Mouse (Mus musculus): Measurements from ENCODE around the gene Mpig6b. TPM values are rescaled to one million over a fixed set of nuclear protein-coding genes. Genes with fewer than 3 reads are reported as not detected.

Mpig6b gene
- polyA plus RNA-seq, 1 experiment from 2014 or later: 0.68 TPM

DNA sequence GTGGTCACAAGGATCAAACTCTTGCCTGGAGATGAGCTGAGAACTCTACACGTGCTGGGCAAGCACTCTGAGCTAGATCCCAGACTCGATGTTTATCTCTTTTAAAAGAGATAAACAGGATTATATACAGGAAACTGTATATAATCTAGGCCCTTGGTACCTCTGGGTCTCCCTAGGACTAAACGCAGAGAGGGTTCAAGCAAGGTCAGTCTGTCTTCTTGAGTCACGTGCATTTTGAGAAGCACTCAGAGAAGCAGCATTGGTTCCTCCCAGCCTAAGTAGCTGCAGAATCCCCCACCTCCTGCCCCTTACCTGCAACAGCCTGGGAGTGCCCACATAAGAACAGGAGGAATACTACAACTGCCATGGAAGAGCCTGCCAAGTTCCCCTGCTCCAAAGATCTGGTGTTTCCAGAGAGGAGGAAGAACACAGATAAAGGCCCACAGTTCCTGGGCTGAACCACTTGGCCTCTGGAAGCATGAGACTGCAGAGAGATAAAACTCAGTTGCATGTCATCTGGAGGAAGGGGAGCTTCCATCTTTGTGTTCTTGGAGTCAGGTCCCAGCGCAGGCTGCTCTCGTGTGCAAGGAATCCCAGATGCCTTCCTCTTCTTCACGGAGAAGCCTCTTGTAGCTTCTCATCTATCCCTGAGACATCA is 19.4 kb upstream of the Mpig6b start, which contains the start of gene Ly6g6f:
Ly6g6f (minus strand) TSS at position 403 of the 658 bp plus-strand sequence.
- no peaks in the 10 kb centered on the region for H3K36me3 ChIP-seq
- WGBS: 82% methylated on average over 7 of the region's 7 CpGs
- H3K27me3 ChIP-seq: no peaks in the 10 kb centered on the region; the same call in 1 of the 2 replicates
- H3K9me3 ChIP-seq: no peaks in the 10 kb centered on the region
- peaks cover 6% of the 10 kb centered on the region for H3K4me1 ChIP-seq (replicated peaks)
- ATAC-seq (ENCODE audit: insufficient number of reproducible peaks, insufficient read depth, low FRiP score, low TSS enrichment, low read depth): no peak
- no peak within 1 kb of the TSS for H3K4me2 ChIP-seq
- H3K9ac ChIP-seq (replicated peaks): no peak within 1 kb of the TSS
- H3K4me3 ChIP-seq (replicated peaks): no peak within 1 kb of the TSS
- H3K27ac ChIP-seq: no peak within 1 kb of the TSS

DNA sequence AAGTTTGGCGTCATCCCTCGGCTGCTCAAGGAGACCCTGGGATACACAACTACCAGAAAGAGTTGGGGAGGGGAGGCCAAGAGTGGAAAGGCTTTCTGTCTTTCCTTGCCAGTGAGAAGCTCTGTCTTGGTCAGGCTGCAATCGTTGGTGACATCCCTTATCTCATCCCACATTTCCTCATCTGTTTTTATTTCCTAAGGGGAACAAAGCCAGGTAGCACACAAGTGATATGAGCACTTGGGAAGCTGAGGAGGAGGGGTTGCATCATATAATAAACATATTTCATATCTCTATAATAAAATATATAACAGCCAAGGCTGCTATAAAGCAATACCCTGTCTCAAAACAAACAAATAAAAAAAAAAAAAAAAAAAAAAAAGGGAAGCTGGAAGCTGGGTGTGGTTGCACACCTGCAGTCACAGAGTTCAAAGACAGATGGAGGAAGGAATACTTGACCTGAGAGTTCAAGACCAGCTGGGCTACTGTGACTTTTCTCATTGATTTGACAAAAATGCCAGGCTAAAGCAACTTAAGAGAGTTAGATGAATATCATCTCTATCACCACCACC is 18.0 kb upstream of the Mpig6b start:
- H3K4me2 ChIP-seq: no peak overlapping the region
- H3K9me3 ChIP-seq: no peaks in the 10 kb centered on the region
- H3K36me3 ChIP-seq: no peaks in the 10 kb centered on the region
- no peak for ATAC-seq (ENCODE audit: insufficient number of reproducible peaks, insufficient read depth, low FRiP score, low TSS enrichment, low read depth)
- H3K27me3 ChIP-seq: peaks cover 6% of the 10 kb centered on the region
- WGBS: 70% methylated on average over 3 of the region's 3 CpGs
- no peak overlapping the region for H3K27ac ChIP-seq
- H3K9ac ChIP-seq (replicated peaks): no peak overlapping the region
- H3K4me3 ChIP-seq (replicated peaks): no peak overlapping the region
- H3K4me1 ChIP-seq (replicated peaks): no peaks in the 10 kb centered on the region

DNA sequence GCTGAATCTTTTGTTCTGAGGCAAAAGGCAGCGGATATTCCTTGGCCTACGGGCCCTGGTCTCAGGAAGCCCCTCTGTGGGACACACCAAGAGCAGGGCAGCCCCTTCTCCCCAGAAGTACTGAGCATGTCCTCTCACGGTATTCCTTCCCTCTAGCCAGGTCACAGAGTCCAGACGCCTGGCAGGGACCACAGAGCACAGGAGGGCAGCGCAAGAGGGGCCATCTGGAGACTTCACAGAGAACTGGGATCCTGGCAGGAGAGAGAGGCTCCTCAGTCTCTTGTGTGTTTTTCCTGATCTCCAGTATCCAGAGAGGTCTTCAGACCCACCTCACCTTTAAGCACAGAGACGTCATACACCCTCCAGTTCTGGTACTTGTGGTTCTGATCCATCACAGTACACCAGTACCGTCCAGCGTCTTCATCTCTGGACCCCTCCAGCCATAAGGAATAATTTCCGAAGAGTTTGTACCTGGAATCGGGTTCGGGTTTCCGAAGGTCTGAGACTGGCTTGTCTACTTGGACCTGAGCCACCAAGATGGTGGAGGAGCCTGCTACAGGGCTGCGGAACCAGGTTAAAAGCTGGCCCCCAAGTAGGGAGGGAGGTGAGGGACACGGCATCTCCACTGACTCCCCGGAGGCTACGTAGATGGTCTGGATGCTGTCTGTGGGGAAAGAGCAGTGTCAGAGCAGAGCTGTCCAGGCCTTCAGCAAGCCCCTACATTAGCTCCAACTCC is 17.0 kb upstream of the Mpig6b start:
- ATAC-seq (ENCODE audit: insufficient number of reproducible peaks, insufficient read depth, low FRiP score, low TSS enrichment, low read depth): no peak
- WGBS: 79% methylated on average over 16 of the region's 16 CpGs
- H3K4me2 ChIP-seq: no peak overlapping the region
- peaks cover 15% of the 10 kb centered on the region for H3K27me3 ChIP-seq
- no peak overlapping the region for H3K27ac ChIP-seq
- no peak overlapping the region for H3K9ac ChIP-seq (replicated peaks)
- no peaks in the 10 kb centered on the region for H3K36me3 ChIP-seq
- no peaks in the 10 kb centered on the region for H3K9me3 ChIP-seq
- H3K4me3 ChIP-seq (replicated peaks): no peak overlapping the region
- H3K4me1 ChIP-seq (replicated peaks): peaks cover 3% of the 10 kb centered on the region; the same call in 1 of the 2 replicates

DNA sequence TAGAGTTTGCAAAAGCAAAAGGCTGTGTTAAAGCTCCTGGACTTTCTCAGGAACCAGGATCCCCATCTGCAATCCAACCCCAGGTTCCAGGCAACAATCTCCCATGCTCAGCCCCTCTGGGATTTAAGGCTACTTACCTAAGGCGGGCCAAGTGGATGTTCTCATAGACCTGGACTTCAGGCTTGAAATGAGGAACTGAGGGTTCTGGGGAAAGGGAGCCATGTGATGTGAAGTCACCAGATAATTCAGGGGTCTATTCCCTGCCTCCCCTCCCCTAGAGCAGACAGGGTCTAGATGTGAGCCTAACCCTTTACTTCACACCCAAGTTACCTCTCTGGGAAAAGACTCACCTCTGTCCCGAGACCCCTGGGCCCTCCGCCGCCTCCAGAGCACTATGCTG is 14.7 kb upstream of the Mpig6b start:
- H3K9ac ChIP-seq (replicated peaks): no peak overlapping the region
- no peak overlapping the region for H3K4me3 ChIP-seq (replicated peaks)
- no peaks in the 10 kb centered on the region for H3K9me3 ChIP-seq
- H3K27me3 ChIP-seq: peaks cover 22% of the 10 kb centered on the region
- 85% methylated on average over 4 of the region's 4 CpGs for WGBS
- H3K4me2 ChIP-seq: no peak overlapping the region
- H3K36me3 ChIP-seq: no peaks in the 10 kb centered on the region
- H3K4me1 ChIP-seq (replicated peaks): peaks cover 21% of the 10 kb centered on the region
- H3K27ac ChIP-seq: no peak overlapping the region
- no peak for ATAC-seq (ENCODE audit: insufficient number of reproducible peaks, insufficient read depth, low FRiP score, low TSS enrichment, low read depth)

DNA sequence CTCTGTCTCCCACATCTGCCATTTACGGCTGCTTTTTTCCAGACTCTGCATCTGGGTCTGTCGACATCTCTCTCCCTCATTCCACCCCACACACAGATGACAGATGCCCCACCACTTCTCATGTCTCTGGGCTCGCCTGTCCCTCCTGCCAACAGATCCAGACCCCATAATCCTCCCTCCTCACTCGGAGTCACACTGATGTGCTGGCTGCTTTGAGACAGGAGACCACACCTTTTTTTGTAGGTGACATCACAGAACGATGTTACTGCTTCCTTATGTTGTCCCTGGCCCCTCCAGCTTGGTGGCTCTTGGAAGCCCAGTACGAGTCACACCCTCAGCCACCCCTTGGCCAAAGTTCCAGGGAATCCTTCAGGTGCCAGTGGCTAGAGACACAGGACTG is 14.3 kb upstream of the Mpig6b start:
- Histone ChIP-seq H3K27me3 (peaks cover 22% of the 10 kb centered on the region), H3K27ac (no peak overlapping the region), H3K4me3 (replicated peaks) (no peak overlapping the region), H3K9me3 (no peaks in the 10 kb centered on the region), H3K4me1 (replicated peaks) (peaks cover 21% of the 10 kb centered on the region), H3K4me2 (no peak overlapping the region), H3K36me3 (no peaks in the 10 kb centered on the region), H3K9ac (replicated peaks) (no peak overlapping the region; the same call in 1 of the 2 replicates)
- 38% methylated on average over 6 of the region's 6 CpGs for WGBS
- ATAC-seq (ENCODE audit: insufficient number of reproducible peaks, insufficient read depth, low FRiP score, low TSS enrichment, low read depth): no peak

DNA sequence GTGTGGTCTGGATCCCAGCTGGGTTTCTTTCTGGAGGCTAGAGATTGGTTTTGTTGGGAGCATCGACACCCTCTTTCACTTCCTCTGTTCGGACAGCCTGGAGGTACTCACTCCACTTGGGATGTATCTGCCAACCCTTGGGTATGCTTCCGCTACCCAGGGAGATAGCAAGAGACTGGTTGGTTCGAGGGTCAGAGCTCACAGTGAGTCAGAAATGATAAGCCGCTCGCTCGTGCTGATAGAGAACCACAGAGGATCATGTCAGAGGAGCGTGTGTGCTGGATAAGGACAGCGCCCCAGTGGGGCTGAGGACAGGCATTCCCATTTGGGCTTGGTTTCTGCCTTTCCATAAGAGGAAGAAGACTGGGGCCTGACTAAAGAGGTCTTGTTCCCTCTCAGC is 13.8 kb upstream of the Mpig6b start:
- H3K36me3 ChIP-seq: no peaks in the 10 kb centered on the region
- peaks cover 21% of the 10 kb centered on the region for H3K4me1 ChIP-seq (replicated peaks)
- H3K9me3 ChIP-seq: no peaks in the 10 kb centered on the region
- H3K27ac ChIP-seq: no peak overlapping the region
- no peak for ATAC-seq (ENCODE audit: insufficient number of reproducible peaks, insufficient read depth, low FRiP score, low TSS enrichment, low read depth)
- no peak overlapping the region for H3K4me3 ChIP-seq (replicated peaks)
- peaks cover 22% of the 10 kb centered on the region for H3K27me3 ChIP-seq
- WGBS: 72% methylated on average over 9 of the region's 9 CpGs
- H3K4me2 ChIP-seq: no peak overlapping the region
- no peak overlapping the region for H3K9ac ChIP-seq (replicated peaks)

DNA sequence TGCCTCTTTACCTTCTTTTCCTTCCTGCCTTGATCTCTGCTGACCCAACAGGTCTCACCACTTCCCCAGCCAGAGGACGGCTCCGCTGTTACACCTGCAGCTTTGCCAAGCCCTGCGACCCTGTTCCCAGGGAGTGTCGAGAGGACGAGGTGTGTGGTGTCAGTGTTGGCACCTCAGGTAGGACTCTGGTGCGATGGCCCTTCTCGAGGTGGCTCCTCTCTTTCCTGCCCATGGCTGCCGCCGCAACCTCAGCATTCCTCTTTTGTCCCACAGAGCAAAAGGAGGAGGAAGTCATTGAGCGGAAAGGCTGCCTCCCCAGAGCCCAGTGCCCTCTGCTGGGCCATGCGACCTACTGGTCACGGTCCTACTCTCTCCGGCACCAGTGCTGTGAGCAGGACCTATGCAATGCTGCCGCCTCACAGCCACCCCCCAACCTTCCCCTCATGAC is 11.8 kb upstream of the Mpig6b start, which contains the start of gene Ly6g6d:
Ly6g6d (minus strand) TSS at position 280 of the 448 bp plus-strand sequence.
- Histone ChIP-seq H3K4me3 (replicated peaks) (peak within 1 kb of the TSS; percentile 9), H3K9ac (replicated peaks) (peak within 1 kb of the TSS; percentile 27; the same call in 1 of the 2 replicates), H3K4me2 (peak within 1 kb of the TSS; percentile 40), H3K27me3 (peaks cover 22% of the 10 kb centered on the region), H3K4me1 (replicated peaks) (peaks cover 28% of the 10 kb centered on the region), H3K9me3 (no peaks in the 10 kb centered on the region), H3K27ac (0 out of 2 replicates have a peak within 1 kb of the TSS, but pooled peaks have one; percentile 4), H3K36me3 (no peaks in the 10 kb centered on the region)
- ATAC-seq (ENCODE audit: insufficient number of reproducible peaks, insufficient read depth, low FRiP score, low TSS enrichment, low read depth): 0 out of 2 replicates have a peak, but pooled peaks have one; percentile 29
- 9% methylated on average over 14 of the region's 14 CpGs for WGBS

DNA sequence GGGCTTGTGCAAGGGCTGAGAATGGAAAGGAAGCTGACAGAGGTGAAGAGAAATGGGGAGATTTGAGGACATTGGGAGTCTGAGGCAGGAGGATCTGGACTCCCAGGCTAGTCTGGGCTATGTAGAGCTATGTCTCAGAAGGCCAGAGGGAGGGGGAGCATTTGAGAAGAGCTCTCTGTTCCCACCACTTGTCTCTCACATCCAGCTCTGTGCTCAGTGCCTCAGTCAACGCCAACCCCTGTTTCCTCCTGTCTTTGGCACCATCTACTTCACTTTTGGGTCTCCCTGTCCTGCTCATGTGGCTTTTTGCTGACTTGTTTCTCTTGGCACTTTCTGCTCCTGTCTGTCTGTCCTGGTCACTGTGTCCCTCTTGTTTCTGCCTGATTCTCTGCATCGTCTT is 11.3 kb upstream of the Mpig6b start:
- Histone ChIP-seq H3K27ac (0 out of 2 replicates have a peak overlapping the region, but pooled peaks have one; percentile 4), H3K9me3 (no peaks in the 10 kb centered on the region), H3K9ac (replicated peaks) (peak overlapping the region; percentile 27; the same call in 1 of the 2 replicates), H3K4me1 (replicated peaks) (peaks cover 28% of the 10 kb centered on the region), H3K4me3 (replicated peaks) (peak overlapping the region; percentile 9; the same call in 1 of the 2 replicates), H3K27me3 (peaks cover 22% of the 10 kb centered on the region), H3K4me2 (peak overlapping the region; percentile 40), H3K36me3 (no peaks in the 10 kb centered on the region)
- ATAC-seq (ENCODE audit: insufficient number of reproducible peaks, insufficient read depth, low FRiP score, low TSS enrichment, low read depth): no peak
- WGBS: 37% methylated on average over 2 of the region's 2 CpGs

DNA sequence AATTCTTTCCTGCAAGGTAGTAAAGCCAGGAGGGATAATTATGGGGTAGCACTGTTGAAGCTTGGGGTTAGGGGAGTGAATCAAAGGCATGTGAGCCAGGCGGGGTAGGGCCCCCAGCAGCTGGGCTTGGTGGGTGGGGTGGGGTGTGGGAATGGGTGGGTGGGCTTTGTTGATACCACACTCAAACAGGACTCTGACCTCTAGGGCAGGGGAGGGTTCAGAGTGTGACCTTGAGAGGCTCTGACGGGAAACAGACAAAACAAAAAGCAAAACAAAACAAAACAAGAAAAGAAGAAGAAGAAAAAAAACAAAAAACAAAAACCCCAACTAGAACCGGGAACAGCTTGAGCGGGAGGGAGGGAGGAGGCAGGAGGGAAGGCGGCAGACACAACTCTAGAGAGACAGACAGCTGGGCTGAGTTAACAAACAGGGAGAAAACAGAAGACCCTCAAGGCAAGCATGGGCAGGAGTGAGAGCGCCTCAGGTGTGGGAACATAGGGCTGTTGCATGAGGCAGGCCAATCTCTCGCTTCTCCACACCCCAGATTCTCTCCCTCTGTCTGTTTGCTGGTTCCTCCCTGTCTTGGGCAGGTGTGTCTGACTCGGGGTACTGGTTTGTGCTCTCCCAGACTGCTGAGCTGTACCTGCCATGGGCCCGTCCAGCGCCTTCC is 10.7 kb upstream of the Mpig6b start, which contains the start of gene Ly6g6e:
Ly6g6e (plus strand) TSS at position 396 of the 670 bp plus-strand sequence.
- 0 out of 2 replicates have a peak within 1 kb of the TSS, but pooled peaks have one; percentile 4 for H3K27ac ChIP-seq
- H3K4me2 ChIP-seq: peak within 1 kb of the TSS; percentile 40
- peak within 1 kb of the TSS; percentile 27; the same call in 1 of the 2 replicates for H3K9ac ChIP-seq (replicated peaks)
- no peak for ATAC-seq (ENCODE audit: insufficient number of reproducible peaks, insufficient read depth, low FRiP score, low TSS enrichment, low read depth)
- peaks cover 28% of the 10 kb centered on the region for H3K4me1 ChIP-seq (replicated peaks)
- peak within 1 kb of the TSS; percentile 9 for H3K4me3 ChIP-seq (replicated peaks)
- 20% methylated on average over 10 of the region's 10 CpGs for WGBS
- peaks cover 22% of the 10 kb centered on the region for H3K27me3 ChIP-seq
- H3K36me3 ChIP-seq: no peaks in the 10 kb centered on the region
- H3K9me3 ChIP-seq: no peaks in the 10 kb centered on the region

DNA sequence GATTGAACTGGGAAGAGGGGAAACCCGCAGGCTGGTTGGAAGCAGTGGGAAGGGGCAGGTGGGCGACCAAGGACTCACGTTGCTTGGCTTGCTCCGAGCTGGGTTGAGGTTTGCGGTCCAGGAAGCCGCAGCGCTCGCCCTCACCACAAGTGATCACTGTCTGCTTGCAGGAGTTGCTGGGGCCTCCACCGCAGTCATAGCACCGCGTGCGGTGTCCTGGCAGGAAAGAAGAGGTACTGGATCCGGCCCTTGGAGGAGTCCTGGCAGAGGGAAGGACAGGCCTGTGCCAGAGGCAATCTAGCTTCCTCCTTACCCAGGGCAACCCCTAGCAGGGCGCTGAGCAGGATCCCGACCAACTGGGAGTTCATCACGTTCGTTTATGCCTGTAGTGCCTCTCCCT is 8.1 kb upstream of the Mpig6b start:
- H3K9ac ChIP-seq (replicated peaks): 0 out of 2 replicates have a peak overlapping the region, but pooled peaks have one; percentile 23
- WGBS: 36% methylated on average over 17 of the region's 17 CpGs
- H3K9me3 ChIP-seq: no peaks in the 10 kb centered on the region
- H3K4me3 ChIP-seq (replicated peaks): no peak overlapping the region
- H3K27ac ChIP-seq: no peak overlapping the region
- H3K27me3 ChIP-seq: peaks cover 20% of the 10 kb centered on the region
- H3K4me2 ChIP-seq: 0 out of 2 replicates have a peak overlapping the region, but pooled peaks have one; percentile 10
- peaks cover 28% of the 10 kb centered on the region for H3K4me1 ChIP-seq (replicated peaks)
- ATAC-seq (ENCODE audit: insufficient number of reproducible peaks, insufficient read depth, low FRiP score, low TSS enrichment, low read depth): no peak
- H3K36me3 ChIP-seq: no peaks in the 10 kb centered on the region
